Mouse (Mus musculus) erythroid progenitor cell, adult 5-6 weeks (primary cell): Measurements from ENCODE around the gene Gm43720. TPM values are rescaled to one million over a fixed set of nuclear protein-coding genes. Genes with fewer than 3 reads are reported as not detected.

Experiments used
- ATAC-seq: replicated peaks from 2 replicates; pipeline ENCODE4 v1.8.0; 2016; ENCODE audit warnings: moderate number of reproducible peaks, mild to moderate bottlenecking, moderate TSS enrichment, inconsistent platforms; ENCODE audit not compliant: poor library complexity, low FRiP score, severe bottlenecking
- total RNA-seq, 2 experiments: library from RNA; stranded (forward) in 1 of 2; stranded (reverse) in 1 of 2; fragments of 150-400 nt in 1 of 2; fragments of 186-747, 209-891 nt in 1 of 2; gene quantifications; 2 replicates each; pipeline versions ENCODE4 v1.2.3 to v1.2.4; 2015 to 2017; ENCODE audit warnings: low replicate concordance in 2 of 2

Gm43720 gene
- total RNA-seq, 2 experiments from 2014 or later: not detected

GRCm38 (mm10) chr5:138263260-138264206, 16.2 kb downstream of the Gm43720 start, which contains the start of gene BC037034:
BC037034 (minus strand) TSS chr5:138264033.
- peak; percentile 91 for ATAC-seq

DNA sequence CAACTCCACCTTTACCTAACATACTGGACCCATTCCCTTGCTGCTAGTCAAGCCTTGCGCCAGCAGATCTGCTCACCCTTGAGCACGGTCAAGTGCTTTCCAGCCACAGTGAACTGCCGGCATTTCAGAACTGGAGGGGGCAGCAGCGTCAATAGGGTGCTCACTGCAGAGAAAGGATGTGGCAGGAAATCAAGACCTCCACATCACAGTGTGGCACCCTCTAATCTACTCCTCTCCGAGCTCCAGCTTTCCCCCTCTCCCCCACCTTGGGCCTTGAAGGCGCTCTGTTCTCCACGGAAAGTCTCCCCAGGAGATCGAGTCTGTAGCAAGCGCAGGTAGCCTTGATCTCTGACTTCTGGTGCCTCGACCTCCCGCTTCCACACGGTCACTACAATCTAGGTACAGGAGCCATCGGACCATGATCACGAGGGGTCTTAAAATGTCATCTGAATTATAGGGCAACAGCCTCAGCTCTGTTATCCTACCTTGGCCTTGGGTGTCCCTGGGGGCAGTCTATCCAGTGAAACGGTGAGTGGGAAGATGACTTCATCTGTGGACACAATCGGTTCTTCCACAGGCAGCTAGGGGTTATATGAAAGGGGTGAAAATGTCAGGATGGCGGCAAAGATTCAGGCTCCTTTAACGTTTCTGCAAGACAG, 17.0 kb downstream of the Gm43720 start:
- no peak for ATAC-seq

DNA sequence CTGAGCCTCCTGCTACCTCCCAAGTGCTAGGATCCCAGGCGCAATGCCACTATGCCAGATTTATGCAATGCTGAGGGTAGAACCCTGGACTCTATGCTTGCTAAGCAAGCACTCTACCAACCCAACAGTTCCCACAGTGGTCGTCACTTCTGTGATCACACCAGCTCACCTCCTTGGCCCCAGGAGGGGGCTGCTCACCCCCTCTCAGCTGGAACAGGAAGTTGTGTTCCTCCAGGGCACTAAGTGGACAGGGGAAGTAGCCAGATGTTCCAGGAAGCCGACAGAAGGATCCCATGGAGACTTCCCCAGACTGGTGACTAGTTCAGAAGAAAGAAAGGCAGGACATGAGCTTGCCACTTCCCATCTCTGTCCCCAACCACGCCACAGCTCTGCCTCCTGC, 17.8 kb downstream of the Gm43720 start:
- no peak for ATAC-seq

GRCm38 (mm10) chr5:138260834-138261233, 18.9 kb downstream of the Gm43720 start:
- no peak for ATAC-seq

DNA sequence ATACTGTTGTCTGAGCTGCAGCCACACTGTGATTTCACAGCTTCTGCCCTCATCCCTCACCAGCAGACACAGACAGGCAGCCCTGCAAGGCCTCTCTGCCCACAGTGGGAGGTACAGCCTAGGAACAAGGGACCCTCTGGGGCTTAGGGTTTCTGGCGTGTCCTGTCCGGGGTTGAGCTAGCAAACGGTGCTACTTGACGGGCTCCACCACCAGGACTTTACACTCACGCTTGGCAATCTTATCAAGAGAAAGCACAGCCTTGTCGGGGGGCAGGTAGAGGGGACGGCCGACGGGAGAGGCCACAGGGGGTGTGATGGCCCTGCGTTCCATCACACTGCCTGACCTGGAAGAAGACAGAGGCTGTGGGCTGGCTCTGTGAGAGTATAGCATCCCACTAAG, 19.7 kb downstream of the Gm43720 start:
- no peak for ATAC-seq

- ATAC-seq: no peak
Measured at GRCm38 (mm10) chr5:138258993-138259392, 20.8 kb downstream of the Gm43720 start.

DNA sequence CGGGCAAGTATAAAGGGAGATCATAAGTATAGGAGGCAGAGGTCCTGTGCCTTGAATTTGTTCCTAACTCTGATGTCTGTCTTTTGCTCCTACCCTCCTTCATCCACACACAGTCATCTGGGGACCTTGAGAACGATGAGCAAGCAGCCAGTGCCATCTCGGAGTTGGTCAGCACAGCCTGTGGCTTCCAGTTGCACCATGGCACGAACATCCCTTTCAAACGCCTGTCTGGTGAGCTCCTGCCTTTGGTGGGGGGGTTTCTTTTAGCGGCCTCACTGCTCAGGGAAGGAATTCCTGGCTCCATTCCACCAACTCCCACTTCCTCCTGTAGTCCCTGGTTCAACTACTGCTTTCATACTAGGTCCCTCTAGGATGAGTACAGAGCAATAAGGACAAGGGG, 21.2 kb downstream of the Gm43720 start:
- no peak for ATAC-seq

- no peak for ATAC-seq
Measured at GRCm38 (mm10) chr5:138258078-138258477, 21.7 kb downstream of the Gm43720 start.

DNA sequence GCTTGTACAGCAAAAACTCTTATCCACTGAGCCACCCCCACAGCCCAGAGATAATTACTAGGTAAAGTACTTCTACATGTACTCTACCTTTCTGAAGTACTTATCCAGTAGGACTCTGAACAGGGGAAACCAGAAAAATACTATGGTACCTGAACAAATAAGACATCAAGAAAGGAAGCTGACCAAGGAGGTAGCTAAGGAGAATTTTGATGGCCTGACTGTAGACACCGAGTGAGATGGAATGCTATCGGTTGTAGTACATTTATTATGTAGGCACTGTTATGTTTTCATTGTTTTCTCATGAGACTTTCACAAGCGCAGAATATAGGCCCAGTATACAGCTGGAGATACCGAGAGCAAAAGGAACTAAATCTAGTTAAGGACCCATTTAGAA, 22.2 kb downstream of the Gm43720 start:
- no peak for ATAC-seq

- ATAC-seq: no peak
Measured at GRCm38 (mm10) chr5:138256966-138257584, 22.7 kb downstream of the Gm43720 start.

DNA sequence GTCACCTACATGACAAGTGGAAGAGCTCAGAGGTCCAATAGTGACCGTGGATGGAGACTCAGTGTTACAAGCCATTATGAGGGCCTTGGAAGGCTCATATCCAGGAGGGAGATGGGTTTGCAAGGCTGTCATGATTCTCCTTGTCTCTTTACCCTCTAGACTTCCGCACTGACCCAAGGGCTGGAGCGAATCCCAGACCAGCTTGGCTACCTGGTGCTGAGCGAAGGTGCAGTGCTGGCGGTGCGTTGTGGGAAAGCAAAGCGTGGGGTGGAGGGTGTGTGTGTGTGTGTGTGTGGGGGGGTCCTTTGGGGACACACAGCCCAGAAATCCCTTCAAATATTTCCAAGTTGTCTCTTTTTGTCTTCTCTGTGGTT, 23.7 kb downstream of the Gm43720 start:
- peak; percentile 7; the same call in 1 of the 2 replicates for ATAC-seq

- ATAC-seq: peak; percentile 98
Measured at GRCm38 (mm10) chr5:138255353-138256093, 24.2 kb downstream of the Gm43720 start, which contains the start of gene Lamtor4. Lamtor4 (plus strand) TSS chr5:138255482.

GRCm38 (mm10) chr5:138253061-138253460, 26.7 kb downstream of the Gm43720 start:
- ATAC-seq: no peak

DNA sequence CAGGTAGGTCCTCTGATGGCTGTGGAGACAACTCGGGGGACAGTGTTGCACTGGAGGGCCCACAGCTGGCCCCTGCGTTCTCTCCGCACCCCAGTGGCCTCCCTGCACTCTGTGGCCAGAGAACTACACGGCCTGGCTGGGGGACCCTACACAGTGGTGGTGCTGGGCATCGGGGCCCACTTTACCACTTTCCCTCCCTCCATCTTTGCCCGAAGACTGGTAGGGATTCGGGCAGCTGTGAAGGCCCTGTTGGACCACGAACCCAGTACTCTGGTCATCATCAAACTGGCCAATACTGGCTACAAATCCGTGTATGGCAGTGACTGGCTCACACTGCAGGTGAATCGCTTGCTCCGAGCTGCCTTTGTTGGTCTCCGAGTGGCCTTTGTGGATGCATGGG, 28.6 kb downstream of the Gm43720 start:
- ATAC-seq: no peak

- ATAC-seq: no peak
Measured at GRCm38 (mm10) chr5:138241511-138241910, 38.2 kb downstream of the Gm43720 start.

GRCm38 (mm10) chr5:138234224-138234623, 45.5 kb downstream of the Gm43720 start:
- no peak for ATAC-seq

GRCm38 (mm10) chr5:138233778-138234177, 46.0 kb downstream of the Gm43720 start:
- ATAC-seq: no peak

DNA sequence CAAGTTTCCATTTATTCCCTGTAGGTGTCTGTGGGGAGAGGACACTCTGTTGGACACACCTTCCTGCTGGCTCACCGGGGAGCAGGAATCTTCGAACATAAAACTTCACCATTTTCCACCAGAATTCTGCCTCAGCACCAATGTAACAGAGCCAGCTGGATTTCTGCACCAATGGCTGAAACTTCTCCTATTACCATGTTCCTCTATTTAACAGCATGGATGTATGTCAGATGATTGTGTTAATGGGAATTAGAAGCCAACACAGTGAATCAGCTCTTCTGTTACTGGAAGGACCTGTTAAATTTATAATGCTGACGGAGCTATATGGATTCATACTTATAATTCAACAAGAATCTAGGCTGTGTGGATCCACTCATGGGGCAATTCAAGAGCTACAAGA, 50.2 kb downstream of the Gm43720 start:
- ATAC-seq: no peak

DNA sequence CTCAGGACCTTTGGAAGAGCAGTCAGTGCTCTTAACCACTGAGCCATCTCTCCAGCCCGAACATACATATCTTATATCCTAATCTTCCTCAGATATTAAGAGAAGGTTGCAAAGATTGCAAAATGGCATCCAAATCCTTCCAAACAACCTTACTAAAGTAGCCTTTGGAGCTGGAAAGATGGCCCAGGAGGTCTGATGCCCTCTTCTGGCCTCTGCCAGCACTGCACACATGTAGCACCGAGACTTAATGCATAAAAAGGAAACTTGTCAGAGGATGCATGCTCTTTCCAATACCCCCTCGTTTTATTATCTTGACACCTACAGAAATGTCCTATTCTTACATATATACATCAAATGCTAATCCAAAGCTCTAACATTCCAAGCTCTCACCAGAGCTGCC, 51.7 kb downstream of the Gm43720 start:
- peak; percentile 57; the same call in 1 of the 2 replicates for ATAC-seq

- no peak for ATAC-seq
Measured at GRCm38 (mm10) chr5:138227367-138227766, 52.4 kb downstream of the Gm43720 start.
